Mouse (Mus musculus) lung, embryonic 14.5 days (tissue): ENCODE data around the gene Prmt1. TPM values are rescaled to one million over a fixed set of nuclear protein-coding genes. Genes with fewer than 3 reads are reported as not detected.

Source experiments
- ATAC-seq: fragments of 200-750 bp; cut with Nextera tagmentation; 2 replicates; pipeline ENCODE4 v1.8.0; 2017; ENCODE audit warnings: mild to moderate bottlenecking, moderate TSS enrichment, moderate library complexity; ENCODE audit not compliant: insufficient read depth
- DNase-seq: peaks from one replicate; pipeline ENCODE4 v3.0.0-alpha.2; 2015
- H3K27ac ChIP-seq: fragments of 300-500 bp; sonication (generic); 2 replicates; pipeline ENCODE4 v1.5.1; 2014; ENCODE audit warnings: low read depth, mild to moderate bottlenecking, moderate library complexity
- H3K27me3 ChIP-seq: fragments of 300-500 bp; sonication (generic); 2 replicates; pipeline ENCODE4 v1.6.1; 2014; ENCODE audit warnings: low read length, control low read depth; ENCODE audit not compliant: insufficient read depth
- H3K36me3 ChIP-seq: fragments of 300-500 bp; sonication (generic); 2 replicates; pipeline ENCODE4 v1.6.1; 2014; ENCODE audit warnings: control low read depth; ENCODE audit not compliant: insufficient read depth
- H3K4me1 ChIP-seq: fragments of 300-500 bp; sonication (generic); 2 replicates; pipeline ENCODE4 v1.6.1; 2014; ENCODE audit warnings: antibody characterized with exemption, control low read depth; ENCODE audit not compliant: insufficient read depth
- H3K4me2 ChIP-seq: fragments of 300-500 bp; sonication (generic); 2 replicates; pipeline ENCODE4 v1.6.1; 2014; ENCODE audit warnings: mild to moderate bottlenecking
- H3K4me3 ChIP-seq: fragments of 300-500 bp; sonication (generic); 2 replicates; pipeline ENCODE4 v1.5.1; 2014; ENCODE audit warnings: low read depth, low read length
- H3K9ac ChIP-seq: fragments of 300-500 bp; sonication (generic); 2 replicates; pipeline ENCODE4 v1.6.1; 2014
- H3K9me3 ChIP-seq: fragments of 300-500 bp; sonication (generic); 2 replicates; pipeline ENCODE4 v1.6.1; 2016; ENCODE audit warnings: low read depth, low read length, control low read depth
- CTCF ChIP-seq: IDR thresholded peaks from 2 replicates; pipeline ENCODE4 v1.5.1; 2016; ENCODE audit warnings: antibody characterized with exemption, low read depth
- WGBS: fragments of 180-500 bp; shearing (Covaris S2); extraction: QIAGEN DNeasy Blood & Tissue Kit; methylation state at CpG from one replicate; pipeline ENCODE4 v1.1.7; 2014; 5-methylcytosine and 5-hydroxymethylcytosine counted together
- polyA plus RNA-seq: library from polyadenylated mRNA; unstranded; fragments of >200 nt; fragmentation: Nextera tagmentation; extraction: Ambion mirVana; gene quantifications from 2 replicates; pipeline ENCODE4 v1.2.1, GENCODE M21; 2014

Gene Prmt1
- polyA plus RNA-seq, 1 experiment from 2014 or later = 238 TPM

DNA sequence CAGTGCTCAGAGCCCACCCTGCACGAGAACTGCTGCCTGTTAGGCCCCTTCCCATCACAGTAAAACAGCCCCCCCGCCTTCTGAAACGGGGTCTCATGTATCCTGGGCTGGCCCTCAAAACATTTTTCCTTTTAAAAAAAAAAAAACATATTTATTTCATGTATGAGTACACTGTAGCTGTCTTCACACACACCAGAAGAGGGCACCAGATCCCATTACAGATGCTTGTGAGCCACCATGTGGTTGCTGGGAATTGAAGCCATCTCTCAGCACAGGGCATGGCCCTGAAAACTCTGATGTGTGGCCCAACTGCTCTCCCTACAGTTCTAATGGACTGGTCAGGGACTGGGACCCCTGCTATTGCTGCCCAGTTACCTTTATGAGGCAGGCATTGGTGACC lies 8.1 kb downstream of the Prmt1 start:
- no peak for ATAC-seq
- TF ChIP-seq CTCF = no peak
- 92% methylated on average over 3 of the region's 3 CpGs for WGBS
- Histone ChIP-seq H3K9me3 (no peaks in the 10 kb centered on the region), H3K4me1 (no peaks in the 10 kb centered on the region; the same call in 1 of the 2 replicates), H3K9ac (no peak overlapping the region), H3K4me2 (no peak overlapping the region), H3K36me3 (peaks cover 75% of the 10 kb centered on the region), H3K27me3 (no peaks in the 10 kb centered on the region), H3K27ac (no peak overlapping the region), H3K4me3 (no peak overlapping the region)
- no peak for DNase-seq

DNA sequence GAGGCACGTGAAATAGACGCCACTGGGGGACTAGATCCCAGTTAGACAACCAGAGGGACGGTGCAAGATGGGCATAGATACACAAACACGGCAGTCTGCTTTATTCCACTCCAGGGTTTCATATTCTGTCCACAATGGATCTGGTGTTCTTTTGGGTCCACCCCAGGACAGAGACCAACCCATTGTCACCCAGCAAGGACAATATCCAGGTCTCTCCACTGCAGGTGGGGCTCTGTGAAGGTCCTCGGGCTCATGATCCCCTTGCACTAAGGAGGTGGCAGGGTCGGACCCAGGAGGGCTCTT lies 11.3 kb downstream of the Prmt1 start:
- no peak overlapping the region for H3K27ac ChIP-seq
- no peak overlapping the region for H3K4me3 ChIP-seq
- H3K27me3 ChIP-seq = no peaks in the 10 kb centered on the region
- peaks cover 43% of the 10 kb centered on the region for H3K36me3 ChIP-seq
- TF ChIP-seq CTCF = no peak
- no peaks in the 10 kb centered on the region; the same call in 1 of the 2 replicates for H3K4me1 ChIP-seq
- 12% methylated on average over 6 of the region's 6 CpGs for WGBS
- H3K4me2 ChIP-seq = peak overlapping the region; percentile 73
- no peak overlapping the region for H3K9ac ChIP-seq
- DNase-seq (no peak), ATAC-seq (no peak)
- no peaks in the 10 kb centered on the region for H3K9me3 ChIP-seq

GRCm38 (mm10) chr7:44974383-44975116 lies 11.8 kb downstream of the Prmt1 start, which contains the start of gene Cpt1c:
TSS of gene Cpt1c (minus strand) at chr7:44974851.
- H3K9ac ChIP-seq = peak within 1 kb of the TSS; percentile 41
- peak within 1 kb of the TSS; percentile 46 for H3K4me3 ChIP-seq
- H3K27me3 ChIP-seq = no peaks in the 10 kb centered on the region
- no peak for TF ChIP-seq CTCF
- no peaks in the 10 kb centered on the region; the same call in 1 of the 2 replicates for H3K4me1 ChIP-seq
- ATAC-seq = peak; percentile 36
- peak within 1 kb of the TSS; percentile 72 for H3K27ac ChIP-seq
- no peaks in the 10 kb centered on the region for H3K9me3 ChIP-seq
- WGBS = 2% methylated on average over 22 of the region's 22 CpGs
- peaks cover 38% of the 10 kb centered on the region for H3K36me3 ChIP-seq
- H3K4me2 ChIP-seq = peak within 1 kb of the TSS; percentile 73
- DNase-seq = peak; percentile 92

DNA sequence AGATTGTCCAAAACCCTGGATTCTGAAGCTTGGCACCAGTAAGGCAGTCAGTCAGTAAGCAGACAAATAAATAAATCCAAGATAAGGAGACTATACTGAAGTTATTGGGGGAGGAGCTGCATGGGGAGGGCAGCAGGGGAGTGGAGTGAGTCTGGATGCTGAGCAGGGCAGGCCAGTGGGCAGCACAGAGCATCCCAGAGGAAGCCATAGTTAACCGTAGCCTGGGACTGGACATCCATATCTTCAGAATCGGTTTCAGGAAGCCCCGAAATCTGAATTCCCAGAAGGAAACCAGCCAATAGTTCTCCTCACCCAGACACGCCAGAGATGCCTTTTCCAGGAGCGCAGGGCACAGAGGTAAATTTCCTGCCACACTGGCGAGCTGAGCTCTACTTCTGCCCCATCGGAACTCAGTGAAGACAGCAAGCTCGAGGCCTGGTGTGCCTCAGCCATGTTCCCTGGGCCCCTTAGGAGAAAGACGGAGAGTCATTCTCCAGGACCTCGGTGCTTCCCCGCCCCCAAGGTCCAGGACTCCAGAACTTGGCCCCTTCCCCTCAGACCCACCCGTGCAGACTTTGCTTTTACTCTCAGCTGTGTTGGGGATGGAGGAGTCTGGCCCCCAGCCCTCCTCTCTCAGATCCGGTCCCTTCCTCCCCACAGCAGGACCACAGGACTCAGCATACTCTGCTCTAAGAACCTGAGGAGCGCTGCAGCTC lies 12.8 kb downstream of the Prmt1 start:
- 42% methylated on average over 14 of the region's 14 CpGs for WGBS
- H3K4me2 ChIP-seq = peak overlapping the region; percentile 73
- peak overlapping the region; percentile 72; the same call in 1 of the 2 replicates for H3K27ac ChIP-seq
- ATAC-seq (no peak), DNase-seq (no peak)
- TF ChIP-seq CTCF = no peak
- peaks cover 28% of the 10 kb centered on the region for H3K36me3 ChIP-seq
- no peaks in the 10 kb centered on the region for H3K9me3 ChIP-seq
- no peaks in the 10 kb centered on the region; the same call in 1 of the 2 replicates for H3K4me1 ChIP-seq
- H3K4me3 ChIP-seq = peak overlapping the region; percentile 46
- peak overlapping the region; percentile 41 for H3K9ac ChIP-seq
- H3K27me3 ChIP-seq = no peaks in the 10 kb centered on the region

GRCm38 (mm10) chr7:44971142-44971541 lies 15.2 kb downstream of the Prmt1 start:
- no peaks in the 10 kb centered on the region for H3K9me3 ChIP-seq
- H3K27me3 ChIP-seq = no peaks in the 10 kb centered on the region
- H3K9ac ChIP-seq = peak overlapping the region; percentile 59; the same call in 1 of the 2 replicates
- TF ChIP-seq CTCF = no peak
- DNase-seq (no peak), ATAC-seq (no peak)
- H3K4me1 ChIP-seq = no peaks in the 10 kb centered on the region; the same call in 1 of the 2 replicates
- H3K36me3 ChIP-seq = peaks cover 11% of the 10 kb centered on the region; the same call in 1 of the 2 replicates
- peak overlapping the region; percentile 55 for H3K4me3 ChIP-seq
- H3K27ac ChIP-seq = no peak overlapping the region
- WGBS = 57% methylated on average over 7 of the region's 7 CpGs
- H3K4me2 ChIP-seq = peak overlapping the region; percentile 77

DNA sequence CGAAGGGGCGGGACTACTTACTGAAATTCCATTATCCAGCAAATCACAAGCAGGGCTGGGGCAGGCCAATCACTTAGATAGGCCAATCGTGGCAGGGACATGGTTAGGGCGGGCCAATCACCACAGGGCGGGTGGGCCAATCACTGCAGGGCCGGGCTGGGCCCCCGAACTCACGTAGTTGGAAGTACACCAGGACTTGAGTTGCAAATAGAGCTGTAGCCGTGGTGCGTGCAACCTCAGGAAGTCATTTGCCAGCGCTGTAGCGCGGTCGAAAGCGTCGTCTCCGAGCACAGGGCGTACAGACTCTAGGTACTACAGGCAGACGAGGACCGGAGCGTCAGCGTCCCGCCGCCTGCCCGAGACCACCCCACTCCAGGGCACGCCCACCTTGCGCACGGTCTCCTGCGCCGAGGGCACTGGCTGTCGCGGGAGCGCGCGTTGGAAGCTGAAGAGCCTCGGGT lies 16.1 kb downstream of the Prmt1 start:
- H3K9ac ChIP-seq = peak overlapping the region; percentile 59
- no peaks in the 10 kb centered on the region for H3K9me3 ChIP-seq
- H3K4me2 ChIP-seq = peak overlapping the region; percentile 77
- DNase-seq (peak; percentile 96), ATAC-seq (peak; percentile 97)
- WGBS = 1% methylated on average over 36 of the region's 36 CpGs
- peak overlapping the region; percentile 55 for H3K4me3 ChIP-seq
- no peak for TF ChIP-seq CTCF
- no peaks in the 10 kb centered on the region for H3K27me3 ChIP-seq
- H3K36me3 ChIP-seq = peaks cover 8% of the 10 kb centered on the region; the same call in 1 of the 2 replicates
- peak overlapping the region; percentile 88 for H3K27ac ChIP-seq
- no peaks in the 10 kb centered on the region; the same call in 1 of the 2 replicates for H3K4me1 ChIP-seq

GRCm38 (mm10) chr7:44966638-44967037 lies 19.7 kb downstream of the Prmt1 start:
- Histone ChIP-seq H3K4me2 (no peak overlapping the region), H3K27ac (no peak overlapping the region), H3K9me3 (no peaks in the 10 kb centered on the region), H3K27me3 (no peaks in the 10 kb centered on the region), H3K36me3 (peaks cover 19% of the 10 kb centered on the region; the same call in 1 of the 2 replicates), H3K4me3 (no peak overlapping the region), H3K9ac (no peak overlapping the region), H3K4me1 (no peaks in the 10 kb centered on the region)
- ATAC-seq = no peak
- 52% methylated on average over 15 of the region's 15 CpGs for whole genome bisulfite sequencing
- TF ChIP-seq CTCF = 0 out of 2 replicates have a peak, but pooled peaks have one; percentile 25
- DNase-seq = no peak
